Mouse (Mus musculus) midbrain, postnatal 0 days (tissue): ENCODE results near the gene Pla2g15. TPM values are rescaled to one million over a fixed set of nuclear protein-coding genes. Genes with fewer than 3 reads are reported as not detected.
"Not testable (repeated sequence)": the region's sequence is repeated elsewhere in the genome, so short reads cannot be mapped to it uniquely, and the experiment has no call there.

ENCODE experiments used
- ATAC-seq: fragments of 200-750 bp; cut with Nextera tagmentation; 2 replicates; pipeline ENCODE4 v1.8.0; 2017; ENCODE audit warnings: moderate number of reproducible peaks, mild to moderate bottlenecking, moderate TSS enrichment, moderate library complexity; ENCODE audit not compliant: low FRiP score
- DNase-seq: peaks from one replicate; pipeline ENCODE4 v3.0.0-alpha.2; 2015; ENCODE audit warnings: low spot score
- H3K27ac ChIP-seq: fragments of 300-500 bp; sonication (generic); 2 replicates; pipeline ENCODE4 v1.5.1; 2014; ENCODE audit warnings: low read depth, mild to moderate bottlenecking, low read length, mixed read lengths
- H3K27me3 ChIP-seq: fragments of 300-500 bp; sonication (generic); 2 replicates; pipeline ENCODE4 v1.6.1; 2014; ENCODE audit warnings: low read length, control low read depth, mixed read lengths; ENCODE audit not compliant: insufficient read depth
- H3K36me3 ChIP-seq: fragments of 300-500 bp; sonication (generic); 2 replicates; pipeline ENCODE4 v1.6.1; 2014; ENCODE audit warnings: low read length, control low read depth, mixed read lengths; ENCODE audit not compliant: insufficient read depth
- H3K4me1 ChIP-seq: fragments of 300-500 bp; sonication (generic); 2 replicates; pipeline ENCODE4 v1.6.1; 2014; ENCODE audit warnings: mild to moderate bottlenecking, control low read depth, antibody characterized with exemption, low read length, mixed read lengths; ENCODE audit not compliant: insufficient read depth
- H3K4me2 ChIP-seq: fragments of 300-500 bp; sonication (generic); 2 replicates; pipeline ENCODE4 v1.6.1; 2014; ENCODE audit warnings: low read depth, mild to moderate bottlenecking, low read length, mixed read lengths; ENCODE audit not compliant: poor library complexity, severe bottlenecking
- H3K4me3 ChIP-seq: fragments of 300-500 bp; sonication (generic); 2 replicates; pipeline ENCODE4 v1.5.1; 2014; ENCODE audit warnings: low read depth, mild to moderate bottlenecking, low read length, moderate library complexity
- H3K9ac ChIP-seq: fragments of 300-500 bp; sonication (generic); replicated peaks from 2 replicates; pipeline ENCODE4 v1.6.1; 2014; ENCODE audit warnings: mild to moderate bottlenecking, low read length, moderate library complexity, mixed read lengths; ENCODE audit not compliant: poor library complexity, severe bottlenecking
- H3K9me3 ChIP-seq: fragments of 300-500 bp; sonication (generic); 2 replicates; pipeline ENCODE4 v1.6.1; 2016; ENCODE audit warnings: low read length, control low read depth
- CTCF ChIP-seq: IDR thresholded peaks from 2 replicates; pipeline ENCODE4 v1.5.1; 2016; ENCODE audit warnings: antibody characterized with exemption, mild to moderate bottlenecking
- WGBS: fragments of 180-500 bp; shearing (Covaris S2); extraction: QIAGEN DNeasy Blood & Tissue Kit; methylation state at CpG from one replicate; pipeline ENCODE4 v1.1.7; 2014; 5-methylcytosine and 5-hydroxymethylcytosine counted together
- polyA plus RNA-seq: library from polyadenylated mRNA; unstranded; fragments of >200 nt; fragmentation: Nextera tagmentation; extraction: Ambion mirVana; gene quantifications from 2 replicates; pipeline ENCODE4 v1.2.1, GENCODE M21; 2015
- total RNA-seq: library from RNA; depleted of rRNA; stranded (reverse); fragments of >200 nt; gene quantifications from 2 replicates; pipeline ENCODE4 v1.2.3, GENCODE M21; 2014

The Pla2g15 gene
- total and polyA plus RNA-seq, 2 experiments from 2014 or later = 16.7 to 22.5 TPM

DNA sequence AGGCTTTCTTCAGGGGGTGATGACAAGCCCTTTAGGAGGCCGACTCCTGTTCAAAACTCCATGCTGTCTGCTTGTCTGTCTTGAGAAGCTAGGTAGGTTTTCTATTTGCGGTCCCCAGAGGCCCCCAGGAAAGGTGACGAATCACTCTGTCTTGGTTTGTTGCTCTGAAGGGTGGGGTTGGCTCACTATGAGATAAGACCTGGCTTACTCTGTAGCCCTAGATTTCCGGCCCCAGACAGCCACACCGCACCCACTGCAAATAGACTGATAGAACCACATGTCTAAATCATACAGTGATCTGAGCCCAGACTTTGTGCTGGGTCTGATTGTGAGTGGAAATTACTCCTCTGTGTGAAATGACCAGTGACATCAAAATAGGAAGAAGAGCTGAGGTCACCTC lies 41.4 kb downstream of the Pla2g15 start:
- H3K4me2 ChIP-seq = no peak overlapping the region
- no peaks in the 10 kb centered on the region for H3K4me1 ChIP-seq
- no peak overlapping the region for H3K9ac ChIP-seq
- H3K27me3 ChIP-seq = no peaks in the 10 kb centered on the region
- ATAC-seq (no peak), DNase-seq (no peak)
- no peak for TF ChIP-seq CTCF
- 91% methylated on average over 5 of the region's 5 CpGs for WGBS
- peaks cover 48% of the 10 kb centered on the region for H3K36me3 ChIP-seq
- no peaks in the 10 kb centered on the region for H3K9me3 ChIP-seq
- no peak overlapping the region for H3K4me3 ChIP-seq
- no peak overlapping the region for H3K27ac ChIP-seq

DNA sequence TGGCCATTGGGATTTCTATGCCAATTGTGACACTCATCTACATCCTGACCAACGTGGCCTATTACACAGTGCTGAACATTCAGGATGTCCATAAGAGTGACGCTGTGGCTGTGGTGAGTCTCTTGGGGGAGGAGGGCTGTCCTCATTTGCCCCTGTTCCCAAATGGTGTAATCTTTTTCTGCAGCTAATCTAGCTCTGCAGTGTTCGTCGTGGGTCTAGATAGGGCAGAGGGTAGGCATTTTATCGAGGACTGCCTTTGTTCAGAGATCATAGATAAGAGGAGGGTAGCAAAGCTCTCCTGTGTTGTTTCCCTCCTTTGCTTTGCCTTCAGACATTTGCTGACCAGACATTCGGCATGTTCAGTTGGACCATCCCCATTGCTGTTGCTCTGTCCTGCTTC lies 43.0 kb downstream of the Pla2g15 start:
- ATAC-seq (no peak), DNase-seq (no peak)
- Histone ChIP-seq H3K9me3 (no peaks in the 10 kb centered on the region), H3K4me3 (no peak overlapping the region), H3K27ac (no peak overlapping the region), H3K9ac (no peak overlapping the region), H3K36me3 (peaks cover 61% of the 10 kb centered on the region), H3K4me2 (no peak overlapping the region), H3K4me1 (no peaks in the 10 kb centered on the region), H3K27me3 (no peaks in the 10 kb centered on the region)
- WGBS = 89% methylated on average over 6 of the region's 6 CpGs
- TF ChIP-seq CTCF = no peak

DNA sequence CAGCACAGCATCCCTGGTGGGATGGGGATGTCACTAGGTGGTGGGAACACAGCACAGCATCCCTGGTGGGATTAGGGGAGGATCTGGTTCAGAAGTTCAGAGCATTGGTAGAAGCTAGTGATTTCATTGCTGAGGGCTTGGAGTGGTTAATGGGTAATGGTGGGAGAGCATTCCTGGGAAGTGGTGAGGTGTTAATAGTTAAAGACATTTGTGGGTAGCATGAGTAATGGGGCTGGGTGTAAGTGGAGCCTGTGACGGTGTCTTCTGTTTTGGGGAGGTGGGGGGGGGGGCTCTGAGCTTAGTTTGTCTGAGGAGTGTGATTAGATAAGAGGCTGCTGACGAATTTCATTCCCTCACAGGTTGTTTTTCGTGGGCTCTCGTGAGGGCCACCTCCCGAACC lies 43.9 kb downstream of the Pla2g15 start:
- Histone ChIP-seq H3K36me3 (peaks cover 66% of the 10 kb centered on the region), H3K4me2 (no peak overlapping the region), H3K4me3 (no peak overlapping the region), H3K4me1 (no peaks in the 10 kb centered on the region), H3K27ac (no peak overlapping the region), H3K9ac (no peak overlapping the region), H3K9me3 (no peaks in the 10 kb centered on the region), H3K27me3 (no peaks in the 10 kb centered on the region)
- DNase-seq (no peak), ATAC-seq (no peak)
- WGBS = 96% methylated on average over 5 of the region's 5 CpGs
- TF ChIP-seq CTCF = no peak

DNA sequence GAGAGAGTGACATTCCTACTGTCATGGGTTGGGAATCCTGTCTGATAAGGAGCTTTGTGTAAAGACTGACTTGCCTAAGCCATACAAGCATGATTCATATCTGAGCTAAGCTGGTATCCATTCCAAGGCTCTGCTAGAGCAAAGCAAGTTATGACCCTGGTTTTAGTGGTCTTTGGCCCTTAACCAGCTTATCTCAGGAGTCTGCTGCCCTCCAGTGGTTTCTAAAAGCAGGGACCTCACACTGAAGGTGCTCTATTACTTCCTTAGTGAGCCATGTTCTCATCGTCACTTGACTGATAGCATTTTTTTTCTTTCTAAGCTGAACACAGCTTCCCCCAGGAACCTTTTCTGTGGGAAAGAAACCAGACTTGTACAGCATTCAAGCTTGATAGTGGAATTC lies 48.5 kb downstream of the Pla2g15 start:
- TF ChIP-seq CTCF = peak; percentile 81
- H3K9me3 ChIP-seq = no peaks in the 10 kb centered on the region
- 0% methylated on average over 1 of the region's 1 CpGs for WGBS
- H3K36me3 ChIP-seq = peaks cover 56% of the 10 kb centered on the region
- no peak overlapping the region for H3K9ac ChIP-seq
- no peak overlapping the region for H3K27ac ChIP-seq
- no peak for ATAC-seq
- no peak overlapping the region for H3K4me3 ChIP-seq
- H3K4me1 ChIP-seq = no peaks in the 10 kb centered on the region
- DNase-seq = peak; percentile 70
- no peaks in the 10 kb centered on the region for H3K27me3 ChIP-seq
- no peak overlapping the region for H3K4me2 ChIP-seq

DNA sequence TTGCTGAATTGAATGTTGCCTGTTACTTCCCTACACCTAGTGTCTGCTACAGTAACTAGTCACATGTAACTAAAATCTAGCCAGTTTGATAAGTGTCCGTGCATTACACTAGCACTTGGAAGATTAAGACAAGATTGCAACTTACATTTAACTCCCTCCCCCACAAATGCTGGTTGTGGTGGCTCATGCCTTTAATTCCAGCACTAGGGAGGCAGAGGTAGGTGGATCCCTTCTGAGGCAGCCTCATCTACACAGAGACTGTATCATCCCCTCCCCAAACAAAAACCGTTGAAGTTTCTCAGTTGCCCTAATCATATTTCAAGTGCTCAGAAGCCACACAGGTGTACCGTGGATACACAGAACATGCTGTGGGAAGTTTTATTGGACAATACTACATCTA lies 49.4 kb downstream of the Pla2g15 start:
- H3K36me3 ChIP-seq = peaks cover 52% of the 10 kb centered on the region
- not testable (repeated sequence) for ATAC-seq, H3K4me3 ChIP-seq, H3K9me3 ChIP-seq, H3K4me1 ChIP-seq, H3K27ac ChIP-seq, H3K4me2 ChIP-seq, H3K27me3 ChIP-seq, DNase-seq, H3K9ac ChIP-seq
- WGBS = 86% methylated on average over 3 of the region's 3 CpGs

DNA sequence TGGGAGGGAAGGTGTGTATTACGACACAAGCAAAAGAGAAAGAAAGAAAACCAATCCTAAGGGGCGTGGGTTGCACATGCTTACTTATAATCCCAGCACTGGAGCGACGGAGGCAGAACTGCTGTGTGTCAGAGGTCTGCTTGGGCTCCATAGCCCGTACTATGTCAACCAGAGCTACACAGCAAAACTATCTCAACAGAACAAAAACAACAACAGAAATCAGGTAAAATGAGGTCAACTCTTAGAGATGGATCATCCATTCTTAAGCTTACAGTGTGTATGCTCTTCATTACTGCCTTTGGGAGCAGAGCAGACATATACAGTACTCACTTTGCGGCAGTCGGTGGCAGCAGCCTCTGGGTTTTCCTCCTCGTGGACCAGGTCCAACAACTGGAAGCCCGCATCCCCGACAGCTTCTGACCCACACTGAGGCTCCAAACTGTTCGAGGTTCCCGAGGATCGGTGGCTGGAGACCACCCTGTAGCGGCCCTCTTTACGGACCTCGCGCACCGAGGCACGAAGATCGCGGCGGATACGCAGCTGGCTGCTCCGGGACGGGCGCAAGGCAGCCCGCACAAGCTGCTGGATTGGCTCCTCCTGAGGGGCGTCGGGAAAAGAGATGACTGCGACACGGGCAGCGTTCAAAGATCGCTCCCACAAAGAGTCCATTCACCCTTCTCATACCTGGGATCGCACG lies 60.0 kb downstream of the Pla2g15 start:
- H3K4me2 ChIP-seq = peak overlapping the region; percentile 76
- no peaks in the 10 kb centered on the region for H3K9me3 ChIP-seq
- peak overlapping the region; percentile 90 for H3K9ac ChIP-seq
- H3K27me3 ChIP-seq = no peaks in the 10 kb centered on the region
- TF ChIP-seq CTCF = no peak; the same call in 1 of the 2 replicates
- peak overlapping the region; percentile 96 for H3K27ac ChIP-seq
- peak overlapping the region; percentile 80 for H3K4me3 ChIP-seq
- H3K36me3 ChIP-seq = peaks cover 9% of the 10 kb centered on the region; the same call in 1 of the 2 replicates
- H3K4me1 ChIP-seq = peaks cover 7% of the 10 kb centered on the region
- DNase-seq (peak; percentile 65), ATAC-seq (peak; percentile 86)
- under 1% methylated on average over 34 of the region's 35 CpGs for WGBS
